Mouse (Mus musculus) brain, embryonic 14.5 days (tissue): ENCODE measurements around the gene Slc22a2.

Source experiments
- CTCF ChIP-seq: fragments of 200-500 bp; IDR thresholded peaks from 2 replicates; pipeline ENCODE4 v1.5.1; 2012; ENCODE audit warnings: inconsistent platforms, mild to moderate bottlenecking, moderate library complexity, borderline replicate concordance; ENCODE audit not compliant: insufficient read depth, insufficient read length; ENCODE audit errors: extremely low read depth
- POLR2A ChIP-seq: fragments of 200-500 bp; IDR thresholded peaks from 2 replicates; pipeline ENCODE4 v1.6.1; 2012; ENCODE audit warnings: mild to moderate bottlenecking, inconsistent platforms, borderline replicate concordance; ENCODE audit not compliant: poor library complexity, insufficient read depth, insufficient read length, severe bottlenecking; ENCODE audit errors: extremely low read depth

DNA sequence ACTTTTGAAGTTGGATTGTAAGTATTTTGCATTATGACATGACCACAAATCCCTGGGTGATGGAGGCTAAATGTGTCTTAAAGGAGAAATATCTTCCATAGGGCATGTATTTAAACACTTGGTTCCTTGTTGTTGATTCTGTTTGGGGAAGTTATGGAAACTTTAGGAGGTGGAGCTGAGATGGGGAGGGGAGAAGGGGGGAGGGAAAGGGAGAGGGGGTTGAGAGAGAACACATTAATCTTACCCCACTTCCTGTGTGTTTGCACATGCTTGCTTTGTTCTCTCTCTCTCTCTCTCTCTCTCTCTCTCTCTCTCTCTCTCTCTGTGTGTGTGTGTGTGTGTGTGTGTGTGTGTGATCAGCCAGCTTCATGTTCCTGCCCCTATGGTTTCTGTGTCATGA lies 93.2 kb downstream of the Slc22a2 start:
- TF ChIP-seq CTCF (no peak), POLR2A (no peak)
